Mouse (Mus musculus) neural tube, embryonic 14.5 days (tissue): ENCODE data around the gene Plxdc1. TPM values are rescaled to one million over a fixed set of nuclear protein-coding genes. Genes with fewer than 3 reads are reported as not detected.

ENCODE experiments used
- microRNA-seq: library from miRNA; unstranded; fragments of <30 nt; microRNA quantifications from one replicate; pipeline ENCODE4, GENCODE M21; 2016
- polyA plus RNA-seq: library from polyadenylated mRNA; unstranded; fragments of >200 nt; fragmentation: Nextera tagmentation; extraction: Ambion mirVana; gene quantifications from 2 replicates; pipeline ENCODE4 v1.2.1, GENCODE M21; 2014

Plxdc1 gene
- polyA plus RNA-seq, 1 experiment from 2014 or later = 0.70 TPM

Small RNA genes within 50 kb of the gene (microRNA-seq; reads per million reads assigned to microRNA genes)
- gene Gm22461 = not detected
- gene Gm27597 = not detected

Other genes with a start within 250 kb of the Plxdc1 start
- 4.1 and 6.2 TPM in 2 replicates for gene Pip4k2b, start 241.7 kb downstream of the Plxdc1 start, polyA plus RNA-seq
- gene Cwc25, start 219.9 kb downstream of the Plxdc1 start, polyA plus RNA-seq = 13.8 and 13.9 TPM in 2 replicates
- 0.36 TPM in 1 of 2 replicates, not detected in the other for gene 1700001P01Rik, start 210.5 kb downstream of the Plxdc1 start, polyA plus RNA-seq
- gene Rpl23, start 204.0 kb downstream of the Plxdc1 start, polyA plus RNA-seq = 347 and 366 TPM in 2 replicates
- gene Lasp1, start 187.4 kb downstream of the Plxdc1 start, polyA plus RNA-seq = 82.9 and 99.8 TPM in 2 replicates
- 39.8 and 53.5 TPM in 2 replicates for gene B230217C12Rik, start 145.7 kb downstream of the Plxdc1 start, polyA plus RNA-seq
- gene Fbxo47, start 102.3 kb downstream of the Plxdc1 start, polyA plus RNA-seq = 0.63 and 1.5 TPM in 2 replicates
- gene Arl5c, start 9.7 kb upstream of the Plxdc1 start, polyA plus RNA-seq = 6.1 and 11.0 TPM in 2 replicates
- gene Cacnb1, start 36.6 kb upstream of the Plxdc1 start, polyA plus RNA-seq = 32.4 and 37.1 TPM in 2 replicates
- gene Rpl19, start 40.3 kb upstream of the Plxdc1 start, polyA plus RNA-seq = 656 and 678 TPM in 2 replicates
- gene Stac2, start 67.0 kb upstream of the Plxdc1 start, polyA plus RNA-seq = 16.0 and 18.1 TPM in 2 replicates
- 21.1 and 26.2 TPM in 2 replicates for gene Fbxl20, start 164.0 kb upstream of the Plxdc1 start, polyA plus RNA-seq
- 56.7 and 61.1 TPM in 2 replicates for gene Med1, start 206.8 kb upstream of the Plxdc1 start, polyA plus RNA-seq
- gene Cdk12, start 216.6 kb upstream of the Plxdc1 start, polyA plus RNA-seq = 11.3 TPM in 2 replicates